Mouse (Mus musculus): Measurements from ENCODE around the gene AC170998.1.

GRCm38 (mm10) chr17:28710291-28710688 is 15.6 kb upstream of the AC170998.1 start:
- no peak for TF ChIP-seq GATA1 (IDR thresholded peaks at IDR 0.05; ENCODE audit: borderline replicate concordance, low read length)
- TF ChIP-seq FLI1 (IDR thresholded peaks at IDR 0.05; ENCODE audit: low read length), result no peak
